Mouse (Mus musculus): ENCODE results near the gene Acp4. TPM values are rescaled to one million over a fixed set of nuclear protein-coding genes. Genes with fewer than 3 reads are reported as not detected.
"Not testable (repeated sequence)": the region's sequence is repeated elsewhere in the genome, so short reads cannot be mapped to it uniquely, and the experiment has no call there.

Gene Acp4
- total RNA-seq, 2 experiments from 2014 or later = not detected

DNA sequence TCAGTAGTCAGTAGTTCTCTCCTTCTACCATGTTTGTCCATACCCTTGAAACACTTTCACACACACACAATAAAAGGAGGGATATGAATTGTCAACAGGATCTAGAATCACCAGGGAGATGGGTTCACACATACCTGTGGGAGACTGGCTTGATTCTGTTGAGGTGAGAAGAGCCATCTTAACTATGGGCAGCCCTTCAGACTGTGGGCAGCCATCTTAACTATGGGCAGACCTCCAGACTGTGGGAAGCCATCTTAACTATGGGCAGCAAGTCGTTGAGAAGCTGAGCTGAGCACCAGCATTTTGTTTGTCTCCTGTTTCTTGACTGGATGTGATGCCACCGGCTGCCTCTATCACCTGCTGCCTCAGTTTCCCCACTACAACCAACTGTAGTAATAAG is 14.1 kb upstream of the Acp4 start:
- intact Hi-C loops (cut with DNase I) = no loop called here
- DNase-seq (ENCODE audit: extremely low spot score in 1 of 2, low spot score in 2 of 2) = no peak

GRCm38 (mm10) chr7:44269397-44269796 is 12.2 kb upstream of the Acp4 start:
- DNase-seq (ENCODE audit: extremely low spot score in 1 of 2, low spot score in 2 of 2) = no peak
- intact Hi-C loops (cut with DNase I) = loop anchor here (5.0 kb wide), 1 partner anchor 38 kb away; the partner anchor contains the start of gene Clec11a

DNA sequence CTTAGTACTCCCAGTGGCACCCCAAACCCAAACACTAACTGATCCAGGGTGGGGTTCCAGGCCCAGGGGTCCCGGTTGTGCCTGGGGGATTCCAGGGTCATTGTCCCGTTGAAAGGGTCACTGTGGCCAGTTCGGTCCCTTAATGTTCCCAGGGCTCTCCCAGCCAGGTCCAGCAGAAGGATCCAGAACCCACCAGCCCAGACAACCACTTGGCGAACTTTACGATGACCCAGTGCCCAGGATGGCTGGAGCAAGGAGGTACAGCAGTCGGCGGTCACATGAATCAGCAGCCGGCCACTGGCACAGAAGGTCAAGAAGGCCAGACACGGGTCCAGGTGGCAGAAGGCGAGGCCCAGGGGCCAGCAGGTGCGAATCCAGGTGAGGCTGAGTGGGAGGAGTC is 10.9 kb upstream of the Acp4 start:
- no peak for DNase-seq (ENCODE audit: extremely low spot score in 1 of 2, low spot score in 2 of 2)
- intact Hi-C loops (cut with DNase I) = loop anchor here (5.0 kb wide), 1 partner anchor 39 kb away; the partner anchor contains the start of gene Clec11a

DNA sequence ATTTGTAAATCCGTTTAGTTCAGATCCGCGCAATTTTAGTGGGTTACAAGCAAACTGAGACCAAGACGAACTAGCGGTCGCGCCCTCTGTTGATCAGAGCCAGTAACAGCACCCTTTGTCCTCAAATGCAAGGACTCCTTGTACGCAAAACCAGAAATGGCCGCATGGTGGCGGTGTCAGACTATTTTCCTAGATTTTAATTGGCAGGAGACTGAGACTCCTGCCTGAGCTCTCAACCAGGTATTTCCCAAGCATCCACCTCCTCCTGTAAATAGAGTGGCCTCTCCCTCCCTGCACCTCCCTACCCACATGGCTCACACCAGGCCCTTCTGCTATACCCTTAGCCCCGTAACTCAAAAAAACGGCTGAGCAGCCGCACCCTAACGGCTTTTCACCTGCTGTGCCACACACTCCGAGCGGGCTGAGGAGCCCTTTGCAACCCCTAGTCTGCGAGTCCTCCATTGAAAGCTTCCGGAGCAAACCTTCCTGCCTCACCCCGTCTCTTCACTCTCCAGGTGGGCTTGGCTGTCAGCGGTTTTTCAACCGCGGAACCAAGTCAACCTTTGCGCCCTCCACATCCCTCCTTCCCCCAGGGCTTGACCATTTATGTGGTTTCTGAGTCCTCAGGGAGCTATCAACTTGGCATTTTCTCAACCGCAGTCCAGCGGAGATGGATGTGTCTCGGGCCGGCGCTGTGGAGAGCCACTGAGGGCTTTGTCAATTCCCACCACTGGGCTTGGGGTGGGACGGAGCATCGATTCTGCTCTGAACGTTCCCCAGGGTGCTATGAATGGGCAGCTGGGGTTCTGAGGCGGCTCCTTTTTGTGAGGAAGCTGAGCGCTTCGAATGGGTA is 5.8 kb upstream of the Acp4 start:
- intact Hi-C loops (cut with DNase I) = loop anchor here (2.0 to 5.0 kb wide), 2 partner anchors 88 to 219 kb away; no protein-coding TSS in a partner anchor
- peak; percentile 90 to 93 for DNase-seq (ENCODE audit: extremely low spot score in 1 of 2, low spot score in 2 of 2)

DNA sequence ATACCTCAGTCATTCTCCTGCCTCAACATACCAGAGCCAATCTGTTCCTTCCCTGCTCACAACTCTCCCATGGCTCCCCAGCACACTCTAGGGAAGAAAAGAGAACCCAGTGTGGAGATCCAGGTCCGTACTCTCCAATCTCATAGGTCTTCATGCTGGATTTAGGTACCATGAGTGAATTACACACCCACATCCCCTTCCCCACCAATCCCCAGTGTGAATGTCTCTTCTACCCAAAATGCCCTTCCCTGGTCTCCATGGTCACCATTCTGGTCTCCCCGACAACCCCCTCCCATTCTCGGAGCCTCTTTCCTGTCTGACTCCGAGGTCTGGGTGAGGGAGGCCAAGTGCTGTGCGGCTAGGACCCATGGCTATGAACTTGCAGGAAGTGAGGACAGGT is 4.0 kb upstream of the Acp4 start, which contains the start of gene Gm15517:
TSS of gene Gm15517 (plus strand) at position 301 of the 400 bp plus-strand sequence.
- intact Hi-C loops (cut with DNase I) = loop anchor here (5.0 kb wide), 1 partner anchor 221 kb away; no protein-coding TSS in a partner anchor
- DNase-seq (ENCODE audit: extremely low spot score in 1 of 2, low spot score in 2 of 2) = no peak

- intact Hi-C loops (cut with DNase I) = loop anchor here (5.0 kb wide), 1 partner anchor 222 kb away; no protein-coding TSS in a partner anchor
- DNase-seq (ENCODE audit: extremely low spot score in 1 of 2, low spot score in 2 of 2) = no peak
These were observed 3.2 kb upstream of the Acp4 start for GRCm38 (mm10) chr7:44260410-44260809.

DNA sequence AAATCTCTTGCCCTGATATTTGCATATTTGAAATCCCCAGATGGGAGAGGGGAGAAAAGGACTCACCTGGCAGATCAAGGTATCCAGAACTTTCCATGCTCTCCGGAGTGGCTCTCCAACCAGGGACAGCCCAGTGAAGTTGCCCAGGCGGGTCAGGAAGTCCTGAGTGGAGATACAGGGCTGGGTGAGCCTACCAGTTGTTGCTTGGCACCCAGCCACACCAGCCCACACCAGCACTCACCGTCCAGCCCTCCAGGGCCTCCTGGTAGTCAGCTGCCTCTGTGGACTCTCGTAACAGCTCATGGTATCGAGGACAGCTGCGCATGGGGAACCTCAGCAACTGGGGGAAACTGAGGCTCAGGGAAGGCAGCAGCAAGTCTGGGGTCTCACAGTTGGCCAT is 2.2 kb downstream of the Acp4 start:
- no peak for DNase-seq (ENCODE audit: extremely low spot score in 1 of 2, low spot score in 2 of 2)
- intact Hi-C loops (cut with DNase I) = no loop called here

DNA sequence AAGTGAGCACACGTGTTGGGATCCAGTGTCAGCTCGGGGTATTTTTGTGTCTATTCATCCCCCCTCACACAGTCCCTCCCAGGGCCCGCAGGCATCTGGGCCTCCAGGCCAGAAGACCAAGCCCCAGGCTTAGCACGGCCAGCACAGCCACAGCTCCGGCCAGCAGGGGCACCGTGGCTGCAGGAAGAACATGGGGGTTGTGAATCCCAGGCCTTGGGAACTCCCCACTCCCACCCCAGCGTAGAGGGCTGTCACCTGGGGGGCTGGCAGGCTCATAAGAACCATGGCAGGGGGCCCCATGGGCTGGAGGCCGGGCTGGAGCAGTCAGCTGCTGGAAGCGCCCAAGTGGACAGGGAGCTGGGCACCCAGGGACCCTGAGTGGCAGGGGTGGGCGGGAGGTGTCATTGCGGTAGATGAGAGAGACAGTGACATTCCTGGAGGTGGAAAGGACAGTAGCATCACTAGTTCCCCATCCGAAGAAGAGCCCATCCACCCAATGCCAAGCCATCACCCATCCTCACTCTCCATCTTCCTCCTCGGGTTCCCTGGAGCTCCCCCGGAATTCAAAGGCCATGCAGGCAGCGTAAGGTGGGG is 4.1 kb downstream of the Acp4 start:
- intact Hi-C loops (cut with DNase I) = no loop called here
- peak in 1 of 2 experiments; percentile 44 for DNase-seq (ENCODE audit: extremely low spot score in 1 of 2, low spot score in 2 of 2)

DNA sequence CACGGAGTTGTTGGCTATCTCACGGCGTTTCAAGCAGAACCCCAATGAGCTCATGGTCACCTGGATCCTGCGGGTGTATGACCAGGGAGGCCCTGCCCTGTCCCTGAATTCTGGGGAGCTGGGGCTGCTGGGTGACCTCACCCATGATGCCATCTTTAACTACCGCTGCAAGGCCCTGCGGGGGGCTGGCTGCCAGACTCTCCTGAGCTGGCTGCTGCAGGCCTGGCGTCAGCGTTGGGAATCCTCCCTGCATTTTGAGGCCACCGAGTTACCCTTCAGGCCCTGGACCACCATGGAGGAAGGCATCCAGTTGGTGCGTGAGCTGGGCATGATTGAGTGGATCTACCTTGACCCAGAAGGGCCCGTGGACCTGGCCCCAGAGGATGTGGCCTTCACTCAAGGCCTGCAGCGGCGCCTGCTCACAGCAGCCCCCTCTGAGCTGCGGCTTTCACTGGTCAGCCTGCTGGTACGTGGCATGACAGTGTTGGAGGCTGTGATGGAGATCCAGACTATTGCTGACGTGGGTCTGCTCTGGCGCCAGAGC is 6.4 kb downstream of the Acp4 start:
- DNase-seq (ENCODE audit: extremely low spot score in 1 of 2, low spot score in 2 of 2) = peak in 1 of 2 experiments; percentile 44
- intact Hi-C loops (cut with DNase I) = not testable (repeated sequence)

DNA sequence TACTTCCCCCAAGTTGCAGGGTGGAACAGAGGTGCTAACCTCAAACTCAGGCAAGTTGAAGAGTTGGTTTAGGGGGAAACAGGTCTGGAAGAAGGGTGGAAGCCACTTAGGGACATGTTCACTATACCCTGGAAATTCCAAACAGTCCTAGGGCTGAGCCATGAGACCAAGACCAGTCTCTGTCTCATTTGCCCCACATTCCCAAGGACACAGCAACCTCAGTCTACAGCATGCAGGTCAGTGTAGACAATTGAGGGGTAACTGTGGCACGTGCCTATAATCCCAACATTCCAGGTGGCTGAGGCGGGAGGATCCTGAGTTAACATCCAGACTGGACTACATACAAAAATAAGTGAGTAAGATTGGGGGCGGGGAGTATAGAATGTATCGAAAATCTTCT is 7.9 kb downstream of the Acp4 start:
- DNase-seq (ENCODE audit: extremely low spot score in 1 of 2, low spot score in 2 of 2) = no peak
- intact Hi-C loops (cut with DNase I) = no loop called here

GRCm38 (mm10) chr7:44247971-44248370 is 9.2 kb downstream of the Acp4 start:
- no peak for DNase-seq (ENCODE audit: extremely low spot score in 1 of 2, low spot score in 2 of 2)
- intact Hi-C loops (cut with DNase I) = no loop called here

DNA sequence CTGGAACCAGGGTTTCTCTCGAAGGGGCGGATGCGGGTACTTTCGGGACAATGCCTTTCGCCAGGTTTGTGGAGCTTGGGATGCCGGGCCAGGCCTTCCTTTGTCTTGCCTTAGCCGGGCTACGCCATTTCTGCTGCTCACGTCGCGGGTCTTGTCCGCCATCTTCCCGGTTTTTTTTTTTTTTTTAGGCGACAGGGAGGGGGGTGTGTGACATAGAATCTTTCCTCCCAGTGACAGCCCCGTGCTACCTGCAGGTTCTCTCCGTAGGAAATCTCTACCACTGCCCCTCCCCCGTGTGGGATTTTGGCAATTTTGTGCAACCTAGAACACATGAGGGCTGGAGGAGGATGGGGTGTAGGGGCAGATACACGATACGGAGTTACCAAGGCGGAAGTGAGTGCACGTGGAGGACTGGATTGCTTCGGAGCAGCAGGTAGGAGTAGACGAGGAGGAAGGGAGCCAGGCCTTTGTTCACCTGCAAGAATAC is 10.2 kb downstream of the Acp4 start:
- peak; percentile 53 to 67 for DNase-seq (ENCODE audit: extremely low spot score in 1 of 2, low spot score in 2 of 2)
- intact Hi-C loops (cut with DNase I) = no loop called here

DNA sequence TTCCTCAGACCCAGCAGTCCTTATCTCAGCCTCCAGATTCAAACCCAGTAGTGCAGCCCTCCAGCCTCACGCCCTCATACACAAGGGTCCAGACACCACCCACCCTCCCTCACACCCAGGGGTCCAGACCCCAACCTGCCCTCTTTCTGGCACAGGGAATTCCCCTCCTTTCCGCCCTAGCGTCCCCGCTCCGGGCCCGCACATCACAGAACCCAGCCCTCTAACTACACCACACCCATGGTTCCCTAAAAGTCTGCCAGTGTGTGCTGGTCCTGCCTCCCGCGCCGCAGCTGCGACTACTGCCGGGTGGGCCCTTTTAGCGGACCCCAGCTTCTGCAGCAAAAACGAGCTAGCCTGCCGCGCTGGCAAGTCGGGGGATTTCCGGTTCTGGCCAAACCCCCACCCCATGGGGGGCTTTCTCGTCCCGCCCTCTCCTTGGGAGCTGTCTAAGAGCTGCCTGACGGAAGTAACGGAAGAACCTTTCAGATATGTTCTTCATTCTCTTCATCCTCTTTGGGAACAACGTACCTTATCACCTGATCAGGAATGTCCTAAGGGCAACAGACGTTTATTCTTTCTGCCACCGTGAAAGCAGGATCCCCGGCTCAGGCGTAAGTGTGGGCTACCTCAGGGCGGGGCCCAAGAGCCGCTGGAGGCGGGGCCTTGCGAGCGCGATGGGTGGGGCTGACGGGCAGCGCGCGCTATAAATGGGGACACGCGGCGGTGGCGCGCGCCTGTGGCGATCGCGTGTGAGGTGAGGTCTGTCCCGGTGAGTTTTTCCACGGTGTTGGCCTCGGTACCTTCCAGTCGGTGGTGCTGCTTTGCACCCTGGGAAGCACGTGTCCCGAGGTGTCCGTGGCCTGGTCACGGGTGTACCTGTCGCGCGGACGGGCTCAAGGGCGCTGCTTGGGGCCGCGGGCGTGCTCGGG is 10.9 kb downstream of the Acp4 start, which contains the start of the genes 1700028J19Rik and 2410002F23Rik:
TSS of gene 1700028J19Rik (minus strand) at position 641 of the 929 bp plus-strand sequence.
TSS of gene 2410002F23Rik (plus strand) at position 668 of the 929 bp plus-strand sequence.
- DNase-seq (ENCODE audit: extremely low spot score in 1 of 2, low spot score in 2 of 2) = peak; percentile 87 to 95
- intact Hi-C loops (cut with DNase I) = no loop called here

GRCm38 (mm10) chr7:44244080-44244479 is 13.1 kb downstream of the Acp4 start:
- intact Hi-C loops (cut with DNase I) = no loop called here
- no peak for DNase-seq (ENCODE audit: extremely low spot score in 1 of 2, low spot score in 2 of 2)

- DNase-seq (ENCODE audit: extremely low spot score in 1 of 2, low spot score in 2 of 2) = no peak
These were observed 16.0 kb downstream of the Acp4 start for GRCm38 (mm10) chr7:44241163-44241562.

GRCm38 (mm10) chr7:44240712-44241111 is 16.5 kb downstream of the Acp4 start:
- intact Hi-C loops (cut with DNase I) = no loop called here

More at GRCm38 (mm10) chr7:44241163-44241562, 16.0 kb downstream of the Acp4 start:
- intact Hi-C loops (cut with DNase I) = no loop called here

DNA sequence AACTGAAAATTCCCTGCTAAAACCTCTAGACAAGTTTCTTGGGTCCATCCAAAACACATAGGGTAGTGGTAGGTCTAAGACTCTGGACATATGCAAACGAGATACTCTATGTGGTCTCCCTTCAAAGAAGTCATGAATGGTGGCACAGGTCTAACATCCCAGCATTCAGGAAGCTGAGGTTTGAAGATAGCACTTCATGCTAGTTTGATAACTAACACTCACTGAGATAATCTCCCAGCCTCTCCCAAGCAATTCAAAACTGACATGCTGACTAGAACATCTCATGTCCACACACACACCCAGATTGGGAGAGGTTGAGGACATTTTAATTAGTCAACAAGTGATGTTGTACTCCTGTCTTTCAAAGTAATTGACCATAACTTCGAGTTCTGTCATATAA is 17.3 kb downstream of the Acp4 start:
- no peak for DNase-seq (ENCODE audit: extremely low spot score in 1 of 2, low spot score in 2 of 2)
- intact Hi-C loops (cut with DNase I) = no loop called here

More at GRCm38 (mm10) chr7:44240712-44241111, 16.5 kb downstream of the Acp4 start:
- no peak for DNase-seq (ENCODE audit: extremely low spot score in 1 of 2, low spot score in 2 of 2)

DNA sequence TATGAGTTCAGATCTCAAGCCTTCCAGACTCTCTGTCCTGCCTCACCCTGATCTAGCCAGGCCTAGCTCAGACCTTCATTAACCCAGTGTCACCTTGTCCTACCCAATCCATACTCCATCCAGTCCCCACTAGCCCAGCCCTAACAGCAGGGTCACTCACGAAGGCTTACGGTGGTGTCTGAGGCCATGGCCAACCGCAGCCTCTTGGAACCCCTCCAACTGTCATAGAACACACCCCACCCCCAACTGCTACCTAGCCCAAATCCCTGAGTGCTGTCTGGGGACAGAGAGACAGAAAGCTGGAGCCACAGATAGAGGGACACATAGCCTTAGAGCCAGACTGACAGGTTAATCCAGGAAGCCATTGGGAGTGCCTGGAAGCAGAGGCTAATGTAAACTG is 21.3 kb downstream of the Acp4 start, which contains the start of gene Gm36864:
TSS of gene Gm36864 (plus strand) at position 269 of the 400 bp plus-strand sequence.
- DNase-seq (ENCODE audit: extremely low spot score in 1 of 2, low spot score in 2 of 2) = no peak
- intact Hi-C loops (cut with DNase I) = no loop called here

Measured in left cerebral cortex, postnatal 10 days (tissue).